In genomic region chr11:52071768-52072167, GRCm38 (mm10) we compare ENCODE assay signal across 13 mouse cellular contexts. TPM values are rescaled to one million over a fixed set of nuclear protein-coding genes. Genes with fewer than 3 reads are reported as not detected.
A peak's percentile ranks its signal among the peaks of the same experiment; 100 is the strongest.
DNase-seq lines count a peak whose midpoint lies in the region; ATAC-seq and TF ChIP-seq lines count a peak whose summit lies in the region.
"Had no signal": no experiment of that assay in that cellular context is flagged by ENCODE, and none has a peak within 500 bp of the region (broad histone marks: within the 10 kb centered on the region; RNA-seq: fewer than 3 reads in every experiment).

No protein-coding gene starts in this region.

- WGBS in heart, postnatal 0 days, result 61% methylated on average over 10 of the region's 10 CpGs
- 88% methylated on average over 10 of the region's 10 CpGs for WGBS in forebrain, embryonic 12.5 days

- H3K36me3 ChIP-seq in heart, postnatal 0 days (replicated peaks; ENCODE audit: control insufficient read depth, insufficient read depth, low read length), result no peaks in the 10 kb centered on the region
- H3K36me3 ChIP-seq in forebrain, embryonic 12.5 days (replicated peaks), result no peaks in the 10 kb centered on the region
- H3K36me3 ChIP-seq: heart, embryonic 15.5 days had no signal

- no peaks in the 10 kb centered on the region for H3K4me1 ChIP-seq in heart, postnatal 0 days (ENCODE audit: control insufficient read depth, insufficient read depth)
- no peaks in the 10 kb centered on the region for H3K4me1 ChIP-seq in forebrain, embryonic 12.5 days

- TF ChIP-seq EP300 in heart, postnatal 0 days (IDR thresholded peaks at IDR 0.05; ENCODE audit: low read depth), result no peak

- DNase-seq in heart, postnatal 0 days (ENCODE audit: low spot score), result no peak
- DNase-seq in heart, postnatal 14 days, result no peak
- DNase-seq in 3T3-L1 (ENCODE audit: low read depth, low spot score) (peak; percentile 24), NIH3T3 (ENCODE audit: low read depth) (peak; percentile 88)
- peak; percentile 71 for DNase-seq in lung, postnatal 36 days
- no peak for DNase-seq in spleen, postnatal 10 days (ENCODE audit: low spot score in 2 of 2)
- no peak for DNase-seq in frontal cortex, postnatal 25 days (ENCODE audit: low spot score in 2 of 2)
- DNase-seq: adrenal gland, adult 8-10 months; cerebellum, adult 9-11 months; kidney, adult 8-10 months had no signal

- intact Hi-C loops in heart, postnatal 14 days (cut with DNase I), result no loop called here

- no peak overlapping the region for H3K27ac ChIP-seq in heart, postnatal 0 days (ENCODE audit: low read depth)
- no peak overlapping the region for H3K27ac ChIP-seq in forebrain, embryonic 12.5 days
- H3K27ac ChIP-seq: heart, embryonic 15.5 days; hindbrain, postnatal 0 days had no signal

- no peaks in the 10 kb centered on the region for H3K27me3 ChIP-seq in heart, postnatal 0 days (ENCODE audit: control insufficient read depth, insufficient read depth, low read length)
- H3K27me3 ChIP-seq in forebrain, embryonic 12.5 days, result no peaks in the 10 kb centered on the region
- H3K27me3 ChIP-seq: heart, embryonic 15.5 days had no signal

- no peak overlapping the region for H3K4me2 ChIP-seq in heart, postnatal 0 days (ENCODE audit: low read depth, low read length)
- H3K4me2 ChIP-seq in forebrain, embryonic 12.5 days, result no peak overlapping the region
- H3K4me2 ChIP-seq: heart, embryonic 15.5 days had no signal

- no peak for TF ChIP-seq CTCF in heart, postnatal 0 days (IDR thresholded peaks at IDR 0.05; ENCODE audit: low read depth)

- H3K4me3 ChIP-seq in heart, postnatal 0 days (ENCODE audit: low read depth, low read length), result no peak overlapping the region
- H3K4me3 ChIP-seq in forebrain, embryonic 12.5 days (replicated peaks), result no peak overlapping the region
- H3K4me3 ChIP-seq: heart, embryonic 15.5 days had no signal

- no peak for ATAC-seq in heart, postnatal 0 days (ENCODE audit: insufficient read depth, low read depth)
- ATAC-seq in forebrain, embryonic 12.5 days (ENCODE audit: low FRiP score), result no peak
- ATAC-seq: hindbrain, postnatal 0 days had no signal

- no peaks in the 10 kb centered on the region for H3K9me3 ChIP-seq in heart, postnatal 0 days (replicated peaks; ENCODE audit: control insufficient read depth, low read length)
- H3K9me3 ChIP-seq in forebrain, embryonic 12.5 days, result no peaks in the 10 kb centered on the region
- H3K9me3 ChIP-seq: heart, embryonic 15.5 days had no signal

- H3K9ac ChIP-seq in heart, postnatal 0 days (replicated peaks; ENCODE audit: low read depth, low read length), result 0 out of 2 replicates have a peak overlapping the region, but pooled peaks have one; percentile 4
- H3K9ac ChIP-seq in forebrain, embryonic 12.5 days, result no peak overlapping the region
- H3K9ac ChIP-seq: heart, embryonic 15.5 days had no signal

RNA-seq across cellular contexts. Expression of gene Ppp2ca, which starts 26.7 kb away (rescaled TPM):
- total RNA-seq in heart, postnatal 0 days (2014; rRNA removed; ENCODE audit: low replicate concordance), result 68.0 and 77.5 TPM in 2 replicates
- 48.8 and 53.3 TPM in 2 replicates for polyA plus RNA-seq in heart, postnatal 0 days (2015; fragmentation: Nextera tagmentation; extraction: Ambion mirVana)
- total RNA-seq in heart, postnatal 14 days (2021), result 10 to 100 TPM; 55.4 to 60.4 TPM
- 121 and 125 TPM in 2 replicates for polyA plus RNA-seq in forebrain, embryonic 12.5 days (2016; fragmentation: Nextera tagmentation; extraction: Ambion mirVana)

Comparison
In these comparisons a context has a peak if more than half of its experiments do, and no peak if none do; other contexts are left out.
1. DNase-seq: peak in 3T3-L1 (single experiment), NIH3T3 (single experiment) and lung, postnatal 36 days (single experiment); none in heart, postnatal 0 days (single experiment), heart, postnatal 14 days (0 of 2), spleen, postnatal 10 days (0 of 2) and frontal cortex, postnatal 25 days (0 of 2).